Comparison of ENCODE assay signal across 14 mouse cellular contexts in the genomic region with DNA sequence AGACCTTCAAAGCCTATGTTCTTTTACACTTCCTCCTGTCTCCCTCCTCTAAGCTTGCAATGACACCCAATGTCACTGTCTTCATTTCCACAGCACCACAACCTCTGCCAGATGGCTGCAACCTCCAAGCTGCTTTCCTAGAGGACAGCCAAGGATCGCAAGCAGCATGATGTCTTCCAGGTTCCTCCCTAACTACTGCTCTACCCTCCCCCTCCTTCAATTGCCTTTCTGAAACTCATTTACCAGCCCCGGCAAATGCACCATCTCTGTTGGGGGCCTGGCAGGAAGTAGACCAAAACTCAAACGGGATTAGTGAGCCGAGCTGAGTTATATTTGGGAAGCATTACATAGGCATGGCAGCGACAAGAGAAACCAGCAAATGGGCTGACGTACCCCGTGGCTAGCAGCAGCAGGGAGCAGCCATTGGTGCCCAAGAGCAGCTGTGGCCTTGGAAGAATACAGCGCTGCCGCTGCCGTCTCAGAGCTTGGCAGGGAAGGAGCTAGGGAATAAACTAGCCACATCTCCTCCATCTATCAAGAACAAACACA.
DNase-seq lines count a peak whose midpoint lies in the region; ATAC-seq and TF ChIP-seq lines count a peak whose summit lies in the region.
"Had no signal": no experiment of that assay in that cellular context is flagged by ENCODE, and none has a peak within 500 bp of the region (broad histone marks: within the 10 kb centered on the region; RNA-seq: fewer than 3 reads in every experiment).

No protein-coding gene starts in this region.

- no peaks in the 10 kb centered on the region for H3K4me1 ChIP-seq in heart, embryonic 15.5 days (replicated peaks)
- no peaks in the 10 kb centered on the region for H3K4me1 ChIP-seq in midbrain, postnatal 0 days (ENCODE audit: insufficient read depth, low read length)
- H3K4me1 ChIP-seq in midbrain, embryonic 16.5 days (ENCODE audit: control insufficient read depth, insufficient read depth, low read length), result peaks cover 3% of the 10 kb centered on the region; the same call in 1 of the 2 replicates
- no peaks in the 10 kb centered on the region for H3K4me1 ChIP-seq in neural tube, embryonic 14.5 days (ENCODE audit: control insufficient read depth, insufficient read depth, low read length)

- no peaks in the 10 kb centered on the region for H3K36me3 ChIP-seq in heart, embryonic 15.5 days
- H3K36me3 ChIP-seq in midbrain, postnatal 0 days (ENCODE audit: insufficient read depth, low read length), result no peaks in the 10 kb centered on the region
- no peaks in the 10 kb centered on the region for H3K36me3 ChIP-seq in midbrain, embryonic 16.5 days (ENCODE audit: control insufficient read depth, insufficient read depth, low read length)
- no peaks in the 10 kb centered on the region for H3K36me3 ChIP-seq in neural tube, embryonic 14.5 days (ENCODE audit: control insufficient read depth, insufficient read depth, low read length)
- H3K36me3 ChIP-seq: G1E had no signal

- no peak for TF ChIP-seq CTCF in midbrain, postnatal 0 days (IDR thresholded peaks at IDR 0.05)

- peak overlapping the region; percentile 33; the same call in 1 of the 2 replicates for H3K4me2 ChIP-seq in heart, embryonic 15.5 days
- H3K4me2 ChIP-seq in midbrain, postnatal 0 days (ENCODE audit: low read depth, low read length, poor library complexity, severe bottlenecking), result no peak overlapping the region
- H3K4me2 ChIP-seq in midbrain, embryonic 16.5 days (ENCODE audit: low read length), result no peak overlapping the region
- H3K4me2 ChIP-seq in neural tube, embryonic 14.5 days (ENCODE audit: low read depth, low read length), result no peak overlapping the region

- H3K9ac ChIP-seq in heart, embryonic 15.5 days, result no peak overlapping the region
- H3K9ac ChIP-seq in midbrain, postnatal 0 days (replicated peaks; ENCODE audit: low read length, poor library complexity, severe bottlenecking), result no peak overlapping the region
- H3K9ac ChIP-seq in midbrain, embryonic 16.5 days (ENCODE audit: low read depth, low read length), result no peak overlapping the region
- H3K9ac ChIP-seq in neural tube, embryonic 14.5 days (replicated peaks; ENCODE audit: low read depth, low read length), result no peak overlapping the region
- H3K9ac ChIP-seq: liver, embryonic 14.5 days had no signal

- H3K27me3 ChIP-seq in heart, embryonic 15.5 days, result no peaks in the 10 kb centered on the region
- H3K27me3 ChIP-seq in midbrain, postnatal 0 days (ENCODE audit: insufficient read depth, low read length), result no peaks in the 10 kb centered on the region
- H3K27me3 ChIP-seq in midbrain, embryonic 16.5 days (ENCODE audit: control insufficient read depth, insufficient read depth, low read depth, low read length), result no peaks in the 10 kb centered on the region
- H3K27me3 ChIP-seq in neural tube, embryonic 14.5 days (ENCODE audit: control insufficient read depth, insufficient read depth, low read length), result no peaks in the 10 kb centered on the region

- H3K4me3 ChIP-seq in heart, embryonic 15.5 days, result no peak overlapping the region
- H3K4me3 ChIP-seq in midbrain, postnatal 0 days (ENCODE audit: low read depth, low read length), result no peak overlapping the region
- H3K4me3 ChIP-seq in midbrain, embryonic 16.5 days (ENCODE audit: low read depth, low read length), result no peak overlapping the region
- H3K4me3 ChIP-seq in neural tube, embryonic 14.5 days (ENCODE audit: low read depth, low read length), result no peak overlapping the region
- H3K4me3 ChIP-seq: erythroblast, embryonic 14.5 days had no signal

- intact Hi-C loops in heart, postnatal 25 days (cut with DNase I), result no loop called here

- ATAC-seq in heart, embryonic 15.5 days (replicated peaks; ENCODE audit: insufficient number of reproducible peaks, insufficient read depth, low FRiP score, low read depth), result no peak
- ATAC-seq in midbrain, postnatal 0 days (ENCODE audit: low FRiP score), result no peak
- ATAC-seq in midbrain, embryonic 16.5 days, result no peak
- 0 out of 2 replicates have a peak, but pooled peaks have one; percentile 28 for ATAC-seq in neural tube, embryonic 14.5 days (ENCODE audit: low read depth)
- ATAC-seq: intestine, postnatal 0 days had no signal

- WGBS in heart, embryonic 15.5 days, result 21% methylated on average over 10 of the region's 10 CpGs
- 26% methylated on average over 10 of the region's 10 CpGs for WGBS in midbrain, postnatal 0 days
- 22% methylated on average over 10 of the region's 10 CpGs for WGBS in midbrain, embryonic 16.5 days
- 36% methylated on average over 10 of the region's 10 CpGs for WGBS in neural tube, embryonic 14.5 days

- no peaks in the 10 kb centered on the region for H3K9me3 ChIP-seq in heart, embryonic 15.5 days (replicated peaks)
- H3K9me3 ChIP-seq in midbrain, postnatal 0 days (ENCODE audit: low read length), result no peaks in the 10 kb centered on the region
- H3K9me3 ChIP-seq in midbrain, embryonic 16.5 days (replicated peaks; ENCODE audit: control insufficient read depth, low read length, poor library complexity, severe bottlenecking), result no peaks in the 10 kb centered on the region
- H3K9me3 ChIP-seq in neural tube, embryonic 14.5 days (ENCODE audit: control insufficient read depth, low read length), result no peaks in the 10 kb centered on the region

- peak; percentile 15 for DNase-seq in adrenal gland, adult 2 months
- DNase-seq in adrenal gland, adult 8-10 months, result no peak
- no peak for DNase-seq in heart, postnatal 25 days (ENCODE audit: low spot score)
- DNase-seq in midbrain, postnatal 0 days (ENCODE audit: low spot score), result peak; percentile 59
- no peak for DNase-seq in spleen, postnatal 10 days (ENCODE audit: low spot score in 2 of 2)
- DNase-seq: gastrocnemius, postnatal 14 days; thymus, postnatal 25 days had no signal

- H3K27ac ChIP-seq in heart, embryonic 15.5 days, result no peak overlapping the region
- H3K27ac ChIP-seq in midbrain, postnatal 0 days (ENCODE audit: low read depth, low read length), result no peak overlapping the region
- H3K27ac ChIP-seq in midbrain, embryonic 16.5 days (ENCODE audit: low read length), result no peak overlapping the region
- H3K27ac ChIP-seq in neural tube, embryonic 14.5 days (ENCODE audit: low read depth, low read length), result no peak overlapping the region
- H3K27ac ChIP-seq: liver, embryonic 14.5 days had no signal

Comparison
In these comparisons a context has a peak if more than half of its experiments do, and no peak if none do; other contexts are left out.
1. DNase-seq: peak in adrenal gland, adult 2 months (single experiment) and midbrain, postnatal 0 days (single experiment); none in adrenal gland, adult 8-10 months (single experiment), heart, postnatal 25 days (single experiment) and spleen, postnatal 10 days (0 of 2).